Mouse (Mus musculus): ENCODE data around the gene Ksr2. TPM values are rescaled to one million over a fixed set of nuclear protein-coding genes. Genes with fewer than 3 reads are reported as not detected.
"Not testable (repeated sequence)": the region's sequence is repeated elsewhere in the genome, so short reads cannot be mapped to it uniquely, and the experiment has no call there.

Ksr2 gene
- total RNA-seq, 2 experiments from 2014 or later: 40.3 to 44.6 TPM

DNA sequence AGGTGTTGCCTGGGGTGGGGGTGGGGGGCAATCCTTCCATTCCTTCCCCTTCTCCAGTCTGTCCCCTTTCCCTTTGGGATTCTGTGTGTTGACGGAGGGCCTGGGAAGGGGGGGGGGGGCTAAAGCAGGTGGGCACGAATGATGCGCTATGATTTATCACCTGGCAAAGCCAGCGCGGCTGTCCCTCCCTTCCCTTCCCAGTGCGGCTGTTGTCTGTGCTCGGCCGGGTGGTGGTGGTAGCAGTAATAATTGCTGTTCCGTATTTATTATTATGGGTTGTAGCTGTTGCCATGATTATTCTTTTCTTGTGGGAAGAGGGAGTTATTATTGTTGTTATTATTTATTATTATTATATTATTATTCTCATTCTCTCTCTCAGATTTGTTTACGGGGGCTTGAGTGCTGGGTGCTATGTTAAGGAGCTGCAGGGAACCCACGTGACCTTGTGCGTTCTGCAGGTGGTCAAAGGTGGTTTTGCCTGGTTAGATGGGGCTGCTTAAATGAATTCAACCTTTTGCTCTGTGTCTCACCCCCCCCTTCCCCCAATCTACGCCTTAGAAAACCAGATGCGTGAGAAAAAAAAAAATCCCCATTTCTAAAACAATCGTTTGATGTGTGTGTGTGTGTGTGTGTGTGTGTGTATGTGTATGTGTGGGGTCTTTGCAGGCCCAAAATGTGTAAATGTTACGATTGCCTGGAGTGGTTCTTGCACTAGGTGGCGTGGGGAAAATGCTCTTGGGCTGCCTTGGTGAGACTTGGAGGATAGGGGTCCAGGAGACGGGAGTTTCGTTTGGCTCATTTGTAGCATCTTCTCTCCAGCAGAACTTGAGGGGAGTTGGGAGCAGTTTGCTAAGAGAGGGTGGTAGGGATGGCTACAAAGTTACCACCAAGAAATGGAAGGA is 1.5 kb downstream of the Ksr2 start:
- peak overlapping the region; percentile 98 for H3K27ac ChIP-seq
- DNase-seq (ENCODE audit: low spot score in 2 of 2): peak in 1 of 2 experiments; percentile 25
- TF ChIP-seq CTCF (conservative IDR thresholded peaks at IDR 0.05): peak; percentile 48
- H3K4me3 ChIP-seq: peak overlapping the region; percentile 78

DNA sequence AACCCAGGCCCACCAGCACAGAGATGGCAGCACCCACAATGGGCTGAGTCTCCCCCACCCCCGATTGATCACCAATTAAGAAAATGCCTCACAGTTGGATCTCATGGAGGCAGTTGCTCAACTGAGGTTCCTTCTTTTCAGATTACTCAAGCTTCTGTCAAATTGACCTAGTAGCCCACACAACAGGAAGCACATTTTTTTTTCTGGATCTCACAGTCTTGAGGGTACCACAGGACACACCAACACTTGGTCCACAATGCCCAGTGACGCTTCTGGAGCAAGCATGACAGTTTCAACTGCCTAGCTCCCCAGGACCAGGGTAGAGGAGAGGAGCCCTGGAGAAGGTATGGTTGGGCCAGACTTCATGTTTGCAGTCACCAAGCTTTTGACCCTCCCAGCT is 3.6 kb downstream of the Ksr2 start:
- no peak overlapping the region for H3K27ac ChIP-seq
- no peak for TF ChIP-seq CTCF (conservative IDR thresholded peaks at IDR 0.05)
- H3K4me3 ChIP-seq: no peak overlapping the region
- no peak for DNase-seq (ENCODE audit: low spot score in 2 of 2)

DNA sequence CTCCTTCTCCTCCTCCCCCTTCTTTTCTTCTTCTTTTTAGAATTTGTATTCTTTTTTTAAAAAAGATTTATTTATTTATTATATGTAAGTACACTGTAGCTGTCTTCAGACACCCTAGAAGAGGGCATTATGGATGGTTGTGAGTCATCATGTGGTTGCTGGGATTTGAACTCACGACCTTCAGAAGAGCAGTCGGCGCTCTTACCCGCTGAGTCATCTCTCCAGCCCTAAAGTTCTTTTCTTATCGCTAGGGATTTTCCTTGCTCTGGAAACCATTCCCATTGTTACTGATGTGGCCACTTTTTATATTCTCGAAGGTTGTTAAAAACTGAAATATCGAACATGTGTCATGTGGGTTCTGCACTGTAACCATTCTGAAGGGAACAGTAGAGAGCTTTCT is 19.7 kb downstream of the Ksr2 start:
- not testable (repeated sequence) for H3K27ac ChIP-seq; DNase-seq (ENCODE audit: low spot score in 2 of 2); H3K4me3 ChIP-seq

DNA sequence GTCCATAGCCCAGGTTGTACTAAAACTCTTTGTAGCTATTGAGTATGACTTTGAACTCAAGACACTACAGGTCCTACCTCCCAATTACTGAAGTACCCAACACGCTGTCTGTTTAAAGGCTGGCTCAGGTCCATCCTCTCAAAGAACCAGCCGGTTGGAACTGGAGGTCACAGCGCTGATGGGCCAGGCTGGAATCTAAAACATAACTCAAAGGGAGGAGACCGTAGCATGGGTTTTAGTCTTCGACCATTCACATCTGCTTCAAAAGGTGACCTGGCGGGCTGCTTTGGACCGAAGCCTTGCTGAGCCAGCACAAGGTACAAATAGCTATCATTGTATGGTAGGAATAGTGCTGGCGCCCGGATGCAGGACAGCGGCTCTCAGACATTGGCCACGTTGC is 26.5 kb downstream of the Ksr2 start:
- no peak for DNase-seq (ENCODE audit: low spot score in 2 of 2)
- no peak for TF ChIP-seq CTCF (conservative IDR thresholded peaks at IDR 0.05)
- Histone ChIP-seq H3K27ac (no peak overlapping the region), H3K4me3 (no peak overlapping the region)

DNA sequence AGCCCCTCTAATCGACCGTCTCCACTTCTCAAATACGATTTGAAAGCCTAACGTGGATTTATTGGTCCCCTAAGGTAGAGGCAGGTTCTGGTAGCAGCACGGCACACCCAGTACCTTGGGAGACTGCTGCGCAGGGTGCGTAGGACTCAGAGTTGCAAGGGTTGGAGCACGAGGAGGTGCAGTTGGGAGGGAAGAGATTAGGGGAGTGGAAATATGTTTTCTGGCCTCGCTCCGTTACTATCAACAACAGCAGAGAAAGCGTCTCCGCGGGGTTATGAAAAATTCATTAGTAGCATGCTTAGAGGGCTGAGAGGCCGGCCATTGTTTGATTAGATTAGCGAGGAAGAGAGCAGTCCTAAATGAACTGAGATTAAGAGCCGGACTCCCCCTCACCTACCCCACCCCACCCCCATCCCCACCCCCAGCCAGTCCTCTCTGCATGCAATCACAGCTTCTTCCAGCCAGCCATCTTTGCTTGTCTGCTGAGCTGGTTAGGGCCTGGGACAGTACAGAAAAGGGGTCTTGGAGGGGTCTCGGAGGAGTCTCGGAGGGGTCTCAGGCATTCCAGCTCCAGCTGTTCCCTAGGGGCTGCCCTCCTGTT is 27.5 kb downstream of the Ksr2 start:
- no peak overlapping the region for H3K27ac ChIP-seq
- H3K4me3 ChIP-seq: no peak overlapping the region
- no peak for DNase-seq (ENCODE audit: low spot score in 2 of 2)
- TF ChIP-seq CTCF (conservative IDR thresholded peaks at IDR 0.05): no peak

DNA sequence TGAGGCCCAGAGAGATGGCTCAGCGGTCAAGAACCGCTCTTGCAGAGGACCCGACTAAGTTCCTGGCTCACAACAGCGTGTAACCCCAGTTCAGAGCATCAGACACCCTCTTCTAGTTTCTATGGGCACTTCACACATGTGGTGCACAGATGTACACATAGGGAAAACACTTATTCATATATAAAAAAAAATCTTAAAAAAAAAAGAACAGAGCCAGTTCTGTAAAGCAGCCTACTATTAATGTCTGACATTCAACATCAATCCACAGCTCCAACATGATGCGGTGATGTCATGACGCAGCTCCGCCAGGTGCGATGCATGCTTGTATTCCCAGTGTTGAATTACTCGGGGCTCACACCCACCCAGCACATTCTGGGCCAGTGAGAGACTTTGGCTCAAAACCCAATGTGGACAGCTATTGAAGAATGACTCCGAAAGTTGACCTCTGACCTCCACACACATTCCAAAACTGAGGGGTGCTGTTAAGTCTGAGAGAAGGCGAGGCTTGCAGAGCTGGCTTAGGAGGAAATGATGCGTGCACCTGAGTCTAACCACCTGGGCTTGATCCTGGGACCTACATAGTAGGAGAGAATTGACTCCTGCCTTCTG is 28.5 kb downstream of the Ksr2 start:
- DNase-seq (ENCODE audit: low spot score in 2 of 2): no peak
- Histone ChIP-seq H3K27ac (no peak overlapping the region), H3K4me3 (no peak overlapping the region)
- no peak for TF ChIP-seq CTCF (conservative IDR thresholded peaks at IDR 0.05)

DNA sequence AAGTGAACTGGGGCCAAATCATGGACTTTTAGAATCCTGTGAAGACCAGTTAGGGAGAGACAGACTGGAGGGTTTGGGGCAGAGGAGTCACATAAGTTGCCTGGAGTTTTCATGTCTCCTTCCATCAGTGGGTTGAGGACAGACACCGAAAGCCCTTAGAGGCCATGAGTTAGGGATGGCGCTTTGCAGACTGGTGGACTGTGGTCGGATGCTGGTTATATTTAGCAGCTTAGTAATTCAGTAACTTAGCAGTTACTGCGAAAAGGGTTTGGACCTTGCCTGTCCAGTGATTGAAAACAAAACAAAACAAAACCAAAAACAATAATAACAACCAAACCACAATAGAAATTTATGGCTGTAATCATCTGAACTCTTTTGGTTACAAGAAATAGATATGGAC is 29.3 kb downstream of the Ksr2 start:
- Histone ChIP-seq H3K4me3 (no peak overlapping the region), H3K27ac (peak overlapping the region; percentile 46; the same call in 1 of the 2 replicates)
- TF ChIP-seq CTCF (conservative IDR thresholded peaks at IDR 0.05): no peak
- no peak for DNase-seq (ENCODE audit: low spot score in 2 of 2)

DNA sequence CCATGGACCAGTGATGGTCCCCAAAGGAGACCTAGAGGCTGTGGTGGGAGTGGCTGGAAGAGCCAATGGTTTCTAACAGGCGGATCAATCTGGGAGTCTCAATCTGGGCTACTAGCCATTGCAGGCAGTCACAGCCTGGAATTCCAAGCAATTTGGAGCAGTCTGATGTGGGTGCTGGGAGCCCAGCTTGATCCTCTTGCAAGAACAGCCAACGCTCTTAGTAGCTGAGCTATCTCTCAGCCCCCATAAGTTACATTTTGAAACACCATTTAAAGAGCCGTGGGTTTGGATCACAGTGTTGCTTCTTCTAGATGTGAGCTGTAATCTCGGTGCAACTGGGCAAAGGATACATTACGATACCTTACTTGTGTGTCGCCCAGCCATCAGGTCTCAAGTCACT is 30.1 kb downstream of the Ksr2 start:
- DNase-seq (ENCODE audit: low spot score in 2 of 2): peak; percentile 45 to 58
- TF ChIP-seq CTCF (conservative IDR thresholded peaks at IDR 0.05): no peak
- Histone ChIP-seq H3K4me3 (no peak overlapping the region), H3K27ac (peak overlapping the region; percentile 46; the same call in 1 of the 2 replicates)

DNA sequence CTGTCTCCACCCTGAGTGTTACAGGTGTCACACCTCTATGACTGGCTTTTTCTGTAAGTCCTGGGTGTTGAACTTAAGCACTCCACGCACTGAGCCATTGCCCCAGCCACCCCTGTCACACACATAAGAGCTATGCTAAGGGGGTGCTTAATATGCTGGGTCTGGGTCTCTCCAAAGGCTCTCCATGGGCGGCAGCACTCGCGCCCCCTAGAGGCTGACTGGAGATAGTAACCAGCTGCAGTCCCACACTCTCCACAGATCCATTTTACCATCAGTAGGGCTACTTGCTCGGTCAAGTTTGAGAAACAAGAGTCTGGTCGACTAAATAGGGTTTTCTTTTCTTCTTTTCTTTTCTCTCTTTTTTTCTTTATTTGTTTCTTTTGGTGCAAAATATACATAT is 33.9 kb downstream of the Ksr2 start:
- DNase-seq (ENCODE audit: low spot score in 2 of 2): no peak
- Histone ChIP-seq H3K27ac (no peak overlapping the region), H3K4me3 (no peak overlapping the region)
- peak; percentile 68 for TF ChIP-seq CTCF (conservative IDR thresholded peaks at IDR 0.05)

DNA sequence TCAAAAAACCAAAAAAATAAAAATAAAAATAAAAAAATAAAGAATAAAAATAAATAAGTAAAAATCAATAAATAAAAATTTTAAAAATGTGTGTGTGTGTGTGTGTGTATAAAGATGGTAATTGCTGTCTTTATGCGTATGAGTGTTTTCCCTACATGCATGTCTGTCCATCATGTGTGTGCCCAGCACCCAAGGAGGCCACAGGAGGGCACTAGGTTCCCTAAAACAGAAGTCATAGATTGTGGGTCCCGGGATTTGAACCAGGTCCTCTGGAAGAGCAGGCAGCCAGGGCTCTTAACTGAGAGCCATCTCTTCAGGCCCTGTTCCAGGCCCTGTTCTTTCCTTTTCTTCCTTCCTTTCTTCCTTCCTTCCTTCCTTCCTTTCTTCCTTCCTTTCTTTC is 38.2 kb downstream of the Ksr2 start:
- no peak for TF ChIP-seq CTCF (conservative IDR thresholded peaks at IDR 0.05)
- Histone ChIP-seq H3K4me3 (no peak overlapping the region), H3K27ac (no peak overlapping the region)
- DNase-seq (ENCODE audit: low spot score in 2 of 2): no peak

DNA sequence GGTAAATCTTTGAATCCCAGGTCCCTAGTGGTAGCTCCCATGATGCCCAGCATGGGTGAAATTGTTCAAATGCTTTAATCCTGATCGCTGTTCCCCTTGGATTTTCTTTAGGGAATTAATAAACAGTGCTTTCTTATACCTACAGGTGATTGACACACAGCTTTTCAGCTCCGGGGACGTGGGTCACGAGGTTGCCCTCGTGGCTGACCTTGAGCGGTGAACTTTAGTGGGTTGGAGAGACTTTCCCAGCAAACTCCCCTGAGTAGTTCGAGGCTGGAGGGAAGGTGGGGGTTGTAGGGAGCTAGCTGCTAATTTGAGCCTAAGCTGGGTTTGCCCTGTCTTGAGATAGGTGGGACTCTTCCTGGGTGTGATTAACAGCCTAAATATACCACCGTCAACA is 41.7 kb downstream of the Ksr2 start:
- Histone ChIP-seq H3K4me3 (no peak overlapping the region), H3K27ac (no peak overlapping the region)
- no peak for DNase-seq (ENCODE audit: low spot score in 2 of 2)
- 0 out of 2 replicates have a peak, but pooled peaks have one; percentile 11 for TF ChIP-seq CTCF (conservative IDR thresholded peaks at IDR 0.05)

DNA sequence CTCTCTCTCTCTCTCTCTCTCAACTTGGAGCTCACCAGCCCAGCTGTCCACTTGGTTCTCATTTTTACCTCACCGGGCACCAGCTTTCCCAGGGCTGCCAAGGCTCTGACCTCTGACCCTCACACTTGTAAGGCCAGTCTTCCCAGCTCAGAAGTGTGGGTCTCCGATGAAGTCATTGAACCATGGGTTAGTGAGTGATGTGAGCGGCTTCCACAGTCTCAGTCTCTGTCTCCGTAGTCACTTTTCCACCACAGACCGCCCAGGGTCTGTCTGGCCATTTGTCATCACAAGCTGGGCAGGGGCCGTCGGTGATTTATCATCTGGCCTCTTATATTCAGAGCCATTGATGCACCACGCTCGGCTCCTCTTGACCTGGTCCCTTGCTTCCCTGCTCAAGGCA is 43.3 kb downstream of the Ksr2 start:
- DNase-seq (ENCODE audit: low spot score in 2 of 2): no peak
- H3K4me3 ChIP-seq: no peak overlapping the region
- no peak overlapping the region for H3K27ac ChIP-seq
- TF ChIP-seq CTCF (conservative IDR thresholded peaks at IDR 0.05): no peak

DNA sequence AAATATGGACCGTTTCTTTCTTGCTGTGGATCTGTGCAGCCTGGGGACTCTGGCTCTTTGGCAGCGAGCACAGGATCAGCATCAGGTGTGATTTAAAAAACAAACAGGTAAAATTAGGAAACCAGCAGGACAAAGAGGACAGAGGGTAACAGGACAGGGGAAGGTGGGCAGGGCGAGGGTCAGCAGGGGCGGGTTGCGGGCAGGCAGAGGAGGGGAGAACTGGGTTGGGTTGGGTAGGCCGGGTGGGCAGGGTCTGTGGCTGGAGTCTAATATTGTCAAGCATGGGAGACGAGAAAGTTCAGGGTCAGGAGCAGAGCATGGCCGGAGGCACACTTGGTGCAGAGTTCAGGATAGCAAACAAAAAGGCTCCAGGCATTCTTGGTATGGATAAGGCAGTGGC is 43.8 kb downstream of the Ksr2 start:
- no peak for TF ChIP-seq CTCF (conservative IDR thresholded peaks at IDR 0.05)
- no peak overlapping the region for H3K27ac ChIP-seq
- DNase-seq (ENCODE audit: low spot score in 2 of 2): no peak
- no peak overlapping the region for H3K4me3 ChIP-seq
